Mouse (Mus musculus) heart, embryonic 14.5 days (tissue): ENCODE results near the gene Nudt16l1. TPM values are rescaled to one million over a fixed set of nuclear protein-coding genes. Genes with fewer than 3 reads are reported as not detected.

ENCODE experiments used
- ATAC-seq: fragments of 200-750 bp; cut with Nextera tagmentation; 2 replicates; pipeline ENCODE4 v1.8.0; 2017; ENCODE audit warnings: low read depth, moderate TSS enrichment; ENCODE audit not compliant: insufficient number of reproducible peaks, insufficient read depth, low FRiP score
- H3K27ac ChIP-seq, 2 experiments: fragments of 200-500 bp in 1 of 2; fragments of 300-500 bp in 1 of 2; sonication (generic) in 1 of 2; replicated peaks in 1 of 2; 2 replicates each; pipeline ENCODE4 v1.5.1; 2012 to 2014; ENCODE audit warnings: low read depth in 2 of 2, low read length in 2 of 2, control low read depth in 1 of 2, mild to moderate bottlenecking in 1 of 2, mixed read lengths in 1 of 2; ENCODE audit not compliant: control insufficient read depth in 1 of 2, insufficient read depth in 1 of 2
- H3K27me3 ChIP-seq: fragments of 300-500 bp; sonication (generic); 2 replicates; pipeline ENCODE4 v1.6.1; 2014; ENCODE audit warnings: mild to moderate bottlenecking, low read length, control low read depth; ENCODE audit not compliant: control insufficient read depth, insufficient read depth
- H3K36me3 ChIP-seq: fragments of 300-500 bp; sonication (generic); 2 replicates; pipeline ENCODE4 v1.6.1; 2014; ENCODE audit warnings: mild to moderate bottlenecking, control low read depth, low read length, mixed read lengths; ENCODE audit not compliant: control insufficient read depth, insufficient read depth
- H3K4me1 ChIP-seq, 2 experiments: fragments of 200-500 bp in 1 of 2; fragments of 300-500 bp in 1 of 2; sonication (generic) in 1 of 2; 2 replicates each; pipeline ENCODE4 v1.6.1; 2012 to 2014; ENCODE audit warnings: low read length in 2 of 2, control low read depth in 1 of 2, mixed read lengths in 1 of 2; ENCODE audit not compliant: control insufficient read depth in 2 of 2, insufficient read depth in 2 of 2
- H3K4me2 ChIP-seq: fragments of 300-500 bp; sonication (generic); 2 replicates; pipeline ENCODE4 v1.6.1; 2014; ENCODE audit warnings: mild to moderate bottlenecking, low read length
- H3K4me3 ChIP-seq, 2 experiments: fragments of 200-500 bp in 1 of 2; fragments of 300-500 bp in 1 of 2; sonication (generic) in 1 of 2; 2 replicates each; pipeline ENCODE4 v1.5.1; 2012 to 2014; ENCODE audit warnings: low read length in 2 of 2, mild to moderate bottlenecking in 2 of 2, control low read depth in 1 of 2, low read depth in 1 of 2, moderate library complexity in 1 of 2; ENCODE audit not compliant: control insufficient read depth in 1 of 2, insufficient read depth in 1 of 2
- H3K9ac ChIP-seq: fragments of 300-500 bp; sonication (generic); 2 replicates; pipeline ENCODE4 v1.6.1; 2014; ENCODE audit warnings: mild to moderate bottlenecking, low read length
- H3K9me3 ChIP-seq: fragments of 300-500 bp; sonication (generic); 2 replicates; pipeline ENCODE4 v1.6.1; 2016; ENCODE audit warnings: low read length, control low read depth; ENCODE audit not compliant: control insufficient read depth
- WGBS: fragments of 180-500 bp; shearing (Covaris S2); extraction: QIAGEN DNeasy Blood & Tissue Kit; methylation state at CpG from one replicate; pipeline ENCODE4 v1.1.7; 2014; 5-methylcytosine and 5-hydroxymethylcytosine counted together
- polyA plus RNA-seq: library from polyadenylated mRNA; unstranded; fragments of >200 nt; fragmentation: Nextera tagmentation; extraction: Ambion mirVana; gene quantifications from 2 replicates; pipeline ENCODE4 v1.2.1, GENCODE M21; 2014

Nudt16l1 gene
- polyA plus RNA-seq, 1 experiment from 2014 or later: 126 TPM

- Histone ChIP-seq H3K27me3 (no peaks in the 10 kb centered on the region), H3K4me1 (peaks cover 8 to 21% of the 10 kb centered on the region in 2 experiments), H3K9me3 (no peaks in the 10 kb centered on the region), H3K4me3 (no peak overlapping the region), H3K4me2 (no peak overlapping the region), H3K9ac (no peak overlapping the region), H3K36me3 (peaks cover 96% of the 10 kb centered on the region), H3K27ac (no peak overlapping the region)
- no peak for ATAC-seq
- WGBS: 91% methylated on average over 2 of the region's 2 CpGs
Observed at GRCm38 (mm10) chr16:4916608-4917007, 22.0 kb upstream of the Nudt16l1 start.

GRCm38 (mm10) chr16:4920556-4920955 is 18.0 kb upstream of the Nudt16l1 start:
- no peaks in the 10 kb centered on the region for H3K27me3 ChIP-seq
- no peak for ATAC-seq
- H3K9me3 ChIP-seq: no peaks in the 10 kb centered on the region
- no peak overlapping the region for H3K4me3 ChIP-seq
- peak overlapping the region; percentile 46 for H3K27ac ChIP-seq
- peaks cover 2 to 5% of the 10 kb centered on the region in 2 experiments; a peak in 2 of 4 replicates for H3K4me1 ChIP-seq
- WGBS: 64% methylated on average over 4 of the region's 4 CpGs
- H3K36me3 ChIP-seq: peaks cover 98% of the 10 kb centered on the region
- no peak overlapping the region for H3K9ac ChIP-seq
- H3K4me2 ChIP-seq: no peak overlapping the region

- ATAC-seq: no peak
- Histone ChIP-seq H3K27me3 (no peaks in the 10 kb centered on the region), H3K4me3 (no peak overlapping the region), H3K4me1 (peaks cover 0 to 2% of the 10 kb centered on the region in 2 experiments; a peak in 1 of 4 replicates), H3K9ac (no peak overlapping the region), H3K4me2 (no peak overlapping the region), H3K27ac (no peak overlapping the region), H3K36me3 (peaks cover 99% of the 10 kb centered on the region), H3K9me3 (no peaks in the 10 kb centered on the region)
- WGBS: 85% methylated on average over 6 of the region's 6 CpGs
Observed at GRCm38 (mm10) chr16:4922481-4922880, 16.1 kb upstream of the Nudt16l1 start.

- Histone ChIP-seq H3K27ac (no peak overlapping the region), H3K4me2 (no peak overlapping the region), H3K27me3 (no peaks in the 10 kb centered on the region), H3K4me3 (no peak overlapping the region), H3K9me3 (no peaks in the 10 kb centered on the region), H3K4me1 (peaks cover 0 to 2% of the 10 kb centered on the region in 2 experiments; a peak in 1 of 4 replicates), H3K36me3 (peaks cover 99% of the 10 kb centered on the region), H3K9ac (no peak overlapping the region)
- no peak for ATAC-seq
- WGBS: 93% methylated on average over 5 of the region's 5 CpGs
Observed at GRCm38 (mm10) chr16:4923996-4924395, 14.6 kb upstream of the Nudt16l1 start.

GRCm38 (mm10) chr16:4927967-4928366 is 10.6 kb upstream of the Nudt16l1 start:
- H3K36me3 ChIP-seq: peaks cover 100% of the 10 kb centered on the region
- no peak overlapping the region for H3K9ac ChIP-seq
- H3K4me3 ChIP-seq: no peak overlapping the region
- H3K4me2 ChIP-seq: no peak overlapping the region
- no peak for ATAC-seq
- no peaks in the 10 kb centered on the region for H3K27me3 ChIP-seq
- 92% methylated on average over 7 of the region's 7 CpGs for WGBS
- H3K9me3 ChIP-seq: no peaks in the 10 kb centered on the region
- H3K27ac ChIP-seq: no peak overlapping the region
- H3K4me1 ChIP-seq: 0 out of 4 replicates have a peak, but pooled peaks cover 0 to 6% of the 10 kb centered on the region in 2 experiments

- Histone ChIP-seq H3K4me1 (0 out of 4 replicates have a peak, but pooled peaks cover 0 to 6% of the 10 kb centered on the region in 2 experiments), H3K4me2 (no peak overlapping the region), H3K27me3 (no peaks in the 10 kb centered on the region), H3K27ac (no peak overlapping the region), H3K9ac (no peak overlapping the region), H3K36me3 (peaks cover 100% of the 10 kb centered on the region), H3K9me3 (no peaks in the 10 kb centered on the region), H3K4me3 (no peak overlapping the region)
- no peak for ATAC-seq
- WGBS: 79% methylated on average over 2 of the region's 2 CpGs
Observed at GRCm38 (mm10) chr16:4928474-4928873, 10.1 kb upstream of the Nudt16l1 start.

- 95% methylated on average over 3 of the region's 3 CpGs for WGBS
- Histone ChIP-seq H3K4me3 (no peak overlapping the region), H3K9me3 (no peaks in the 10 kb centered on the region), H3K4me1 (peaks cover 0 to 19% of the 10 kb centered on the region in 2 experiments; a peak in 3 of 4 replicates), H3K27ac (no peak overlapping the region), H3K36me3 (peaks cover 100% of the 10 kb centered on the region), H3K27me3 (no peaks in the 10 kb centered on the region), H3K4me2 (no peak overlapping the region), H3K9ac (no peak overlapping the region)
- ATAC-seq: no peak
Observed at GRCm38 (mm10) chr16:4932429-4932828, 6.1 kb upstream of the Nudt16l1 start.

- Histone ChIP-seq H3K27ac (peak overlapping the region in 1 of 2 experiments; percentile 65; a peak in 2 of 4 replicates), H3K4me2 (no peak overlapping the region), H3K4me3 (no peak overlapping the region), H3K36me3 (peaks cover 84% of the 10 kb centered on the region), H3K9me3 (no peaks in the 10 kb centered on the region), H3K4me1 (peaks cover 4 to 30% of the 10 kb centered on the region in 2 experiments; a peak in 3 of 4 replicates), H3K27me3 (no peaks in the 10 kb centered on the region), H3K9ac (no peak overlapping the region)
- WGBS: 98% methylated on average over 31 of the region's 31 CpGs
- no peak for ATAC-seq
Observed at GRCm38 (mm10) chr16:4935430-4935829, 3.1 kb upstream of the Nudt16l1 start.
